Mouse (Mus musculus) adrenal gland, adult (tissue): ENCODE measurements at regions not wholly inside any gene's neighbourhood (a gene's known extent, or its start where the extent isn't known, plus 50 kb on each side); places are given as distances from the start of the nearest gene placed in this dataset.

Source experiments
- DNase-seq, 2 experiments: peaks; one replicate each; pipeline ENCODE4 v3.0.0; 2022 to 2023; ENCODE audit warnings: low spot score in 1 of 2; ENCODE audit not compliant: inconsistent age in 2 of 2

DNA sequence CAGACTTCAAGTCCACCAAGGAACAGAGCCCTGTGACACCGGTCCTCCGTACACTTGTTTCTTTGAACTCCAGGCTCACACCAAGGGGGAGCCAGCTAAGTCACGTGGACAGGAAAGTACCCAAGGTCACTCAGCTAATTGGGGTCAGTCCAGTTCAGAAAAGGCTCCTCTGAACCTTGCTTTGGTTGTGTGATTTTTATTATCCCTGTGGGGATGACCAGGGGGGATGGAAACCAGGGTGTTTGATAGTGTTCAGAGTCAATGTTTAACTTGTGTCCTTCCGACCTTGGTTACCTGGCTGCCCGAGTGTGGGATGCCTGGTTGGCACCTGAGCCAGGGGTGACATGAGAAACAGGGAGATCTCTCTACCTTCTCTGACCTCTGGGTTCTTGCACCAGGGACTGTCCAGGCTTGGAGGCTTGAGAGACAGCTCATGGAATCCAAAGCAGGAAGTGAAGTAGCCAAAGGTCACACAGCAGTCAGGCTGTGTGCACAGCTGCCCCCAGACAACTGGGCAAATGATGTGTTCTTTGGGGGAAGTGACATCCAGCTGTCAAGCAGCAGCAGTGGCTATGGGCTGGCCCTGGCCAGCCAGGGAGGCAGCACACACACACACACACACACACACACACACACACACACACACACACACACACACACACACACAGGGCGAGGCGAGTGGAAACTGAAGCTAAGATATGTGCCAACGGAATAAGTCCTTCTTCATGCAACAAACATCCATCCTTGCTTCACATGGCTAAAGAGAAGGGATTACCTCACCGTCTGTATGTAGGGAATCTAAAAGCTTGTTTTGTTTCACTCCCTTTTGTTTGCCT is 250.5 kb upstream of the Zmiz1 start:
- peak in 1 of 2 experiments; percentile 49 for DNase-seq

DNA sequence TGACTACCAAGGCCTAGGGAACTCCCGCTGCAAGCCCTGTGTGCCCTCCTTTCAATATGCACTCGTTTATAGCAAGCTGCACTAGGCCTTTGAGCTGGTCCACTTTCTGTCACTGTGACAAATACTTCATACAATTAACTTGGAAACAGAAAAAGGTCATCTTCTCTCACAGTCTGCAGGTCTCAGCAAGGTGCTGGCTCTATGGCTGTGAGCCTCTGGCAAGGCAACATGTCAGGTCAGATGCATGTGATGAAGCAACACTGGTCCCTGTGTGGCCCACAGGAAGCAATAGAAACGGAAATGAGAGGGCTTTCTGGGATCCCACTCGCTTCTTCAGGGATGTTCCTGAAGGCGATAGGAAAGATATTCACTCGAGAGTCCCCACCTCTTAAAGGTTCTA is 245.9 kb upstream of the Zmiz1 start:
- no peak for DNase-seq

DNA sequence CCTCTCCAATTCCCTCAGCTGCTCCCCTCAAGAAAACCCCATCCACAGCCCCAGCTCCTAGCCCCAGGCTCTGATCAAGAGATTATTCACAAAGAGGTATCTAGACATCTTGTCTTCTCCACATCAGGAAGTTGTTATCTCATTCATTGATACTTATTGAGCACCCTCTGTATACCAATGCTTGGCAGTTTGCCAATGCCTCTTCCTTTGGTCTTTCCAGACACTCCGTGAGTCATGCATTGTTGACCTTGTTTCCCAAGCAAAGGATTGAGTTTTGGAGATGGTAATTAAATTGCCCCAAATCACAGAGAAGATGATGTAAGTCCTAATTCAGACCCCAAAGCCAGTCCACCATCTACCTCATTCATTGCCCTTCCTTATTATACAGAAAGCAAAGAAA is 235.9 kb upstream of the Zmiz1 start:
- peak; percentile 47 to 83 for DNase-seq

DNA sequence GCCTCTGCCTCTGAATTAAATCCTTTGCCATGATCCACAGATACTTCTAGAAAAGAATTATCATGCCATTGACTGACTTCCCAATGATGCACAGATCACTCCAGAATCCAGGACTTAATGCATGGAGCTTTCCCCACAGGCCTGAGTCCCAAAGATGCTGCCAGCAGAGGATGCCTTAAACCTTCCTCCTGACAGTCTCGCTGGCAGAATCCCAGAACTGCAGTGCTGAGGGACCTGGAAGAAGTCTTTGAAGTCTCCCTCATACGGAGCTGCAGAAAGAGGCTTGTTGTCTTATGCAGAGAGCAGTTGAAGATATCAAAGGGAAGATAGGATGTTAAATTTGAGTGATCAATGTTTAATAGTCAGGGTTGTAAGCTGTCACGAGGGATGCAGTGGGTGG is 233.8 kb upstream of the Zmiz1 start:
- DNase-seq: peak; percentile 26 to 46

DNA sequence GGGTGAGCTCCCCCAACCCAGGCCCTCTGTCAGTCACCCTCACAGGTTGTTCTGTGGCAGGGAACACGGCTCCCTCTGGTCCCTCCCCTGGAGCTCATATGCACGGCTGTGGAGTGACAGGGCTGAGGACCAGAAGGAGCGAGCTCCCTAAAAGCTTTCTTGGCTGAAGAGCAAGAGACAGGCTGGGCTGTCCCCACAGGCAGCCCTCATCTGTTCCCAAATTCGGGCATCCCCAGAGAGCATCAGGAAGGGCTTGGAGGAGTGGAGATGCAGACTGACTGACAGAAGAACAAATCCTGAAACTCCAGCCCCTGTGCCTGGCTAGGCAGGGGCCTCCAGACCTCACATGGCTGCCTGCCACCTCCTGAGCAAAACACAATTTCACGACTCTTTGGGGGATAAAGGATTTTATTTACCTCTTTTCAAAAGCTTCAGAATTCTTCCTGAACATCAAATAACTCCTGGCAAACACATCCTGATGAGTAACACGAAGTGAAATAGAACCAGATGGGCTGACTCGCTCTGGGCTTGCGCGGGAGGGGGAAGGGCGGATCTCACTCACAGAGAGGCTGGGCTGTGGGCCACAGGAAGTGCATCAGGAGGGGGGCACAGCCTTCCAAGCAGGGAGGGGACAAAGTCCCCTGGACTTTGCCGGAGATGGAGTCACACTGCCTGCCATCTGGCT is 232.7 kb upstream of the Zmiz1 start:
- peak; percentile 86 to 89 for DNase-seq

DNA sequence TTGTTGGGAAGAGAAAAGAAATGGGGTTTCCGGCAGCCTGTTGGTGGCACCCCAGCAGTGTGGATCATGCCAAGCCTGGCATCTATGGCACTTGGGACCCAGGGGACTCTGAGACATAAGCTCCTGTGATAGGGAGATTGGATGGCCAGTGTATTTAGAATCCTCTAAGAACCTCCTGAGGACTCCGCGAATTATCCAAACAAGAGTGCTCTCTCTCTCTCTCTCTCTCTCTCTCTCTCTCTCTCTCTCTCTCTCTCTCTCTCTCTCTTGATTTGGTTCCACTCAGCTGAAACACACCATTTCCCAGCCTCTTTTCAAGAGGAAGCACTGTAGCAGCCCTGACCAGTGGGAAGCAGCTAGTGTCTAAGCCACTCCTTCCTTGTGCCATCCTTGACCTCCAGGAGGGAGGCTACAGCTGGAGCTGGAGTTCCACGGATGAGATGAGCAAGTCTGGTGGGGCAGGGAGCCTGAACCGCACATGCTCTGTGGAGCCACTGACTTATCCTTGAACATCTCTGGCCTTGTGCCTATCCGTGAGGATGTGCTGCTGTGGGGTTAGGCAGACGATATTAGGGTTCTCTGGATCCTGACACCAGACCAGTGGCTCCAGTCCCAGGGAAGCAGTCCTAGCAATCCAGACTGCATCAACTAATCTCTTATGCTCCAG is 232.0 kb upstream of the Zmiz1 start:
- DNase-seq: peak; percentile 82 to 86

DNA sequence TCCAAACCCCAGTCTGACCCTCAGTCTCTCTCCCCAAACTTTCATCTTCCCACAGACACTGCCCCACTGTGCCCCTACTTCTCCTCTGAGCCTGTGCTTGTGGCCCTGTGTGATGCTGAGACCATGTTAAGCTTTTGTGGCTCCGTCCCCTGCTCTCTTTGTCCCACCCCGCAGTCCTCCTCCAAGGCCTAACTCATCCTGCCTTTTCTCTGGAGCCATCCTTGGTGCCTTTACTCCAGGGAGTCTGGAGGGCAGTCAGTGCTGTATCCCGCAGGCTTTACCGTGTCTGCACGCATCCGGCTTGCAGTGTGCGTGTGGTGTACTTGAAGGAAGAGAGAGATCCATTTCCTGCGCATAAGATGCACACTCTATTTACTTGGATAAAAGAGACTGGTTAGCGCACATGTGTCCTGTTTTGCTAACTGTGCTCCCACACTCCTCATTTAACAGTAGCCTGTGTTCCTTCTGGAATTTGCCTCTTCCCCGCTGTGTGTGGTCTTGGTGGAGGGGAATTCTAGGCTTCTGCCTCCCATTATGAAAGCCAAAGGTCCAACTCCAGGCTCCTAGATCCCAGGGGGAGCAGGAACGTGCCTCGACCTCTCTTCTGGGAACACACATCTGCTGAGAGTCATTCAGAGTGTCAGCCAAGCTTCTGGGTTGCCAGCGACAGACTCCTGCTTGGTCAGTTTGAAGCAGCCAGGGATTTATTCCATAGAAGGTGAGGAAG is 230.5 kb upstream of the Zmiz1 start:
- DNase-seq: peak in 1 of 2 experiments; percentile 36

DNA sequence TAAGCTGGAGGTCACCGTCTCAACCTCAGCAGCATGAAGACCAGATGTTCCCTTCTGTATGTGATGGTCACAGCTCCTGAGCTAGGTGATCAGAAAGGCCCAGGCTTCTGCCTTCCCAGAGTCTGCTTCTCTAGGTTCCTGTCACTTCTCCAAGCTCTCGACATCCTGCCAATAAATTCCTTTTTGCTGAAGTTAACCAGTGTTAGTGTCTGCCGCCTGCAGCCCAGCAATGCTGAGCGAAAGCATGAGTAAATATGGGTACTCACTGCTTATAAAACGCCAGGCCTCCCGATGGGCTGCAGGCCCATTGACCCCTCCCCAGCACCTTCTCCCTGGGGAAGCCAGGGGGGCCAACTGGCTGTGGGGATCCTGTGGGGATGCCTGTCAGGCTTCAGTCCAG is 229.4 kb upstream of the Zmiz1 start:
- no peak for DNase-seq

DNA sequence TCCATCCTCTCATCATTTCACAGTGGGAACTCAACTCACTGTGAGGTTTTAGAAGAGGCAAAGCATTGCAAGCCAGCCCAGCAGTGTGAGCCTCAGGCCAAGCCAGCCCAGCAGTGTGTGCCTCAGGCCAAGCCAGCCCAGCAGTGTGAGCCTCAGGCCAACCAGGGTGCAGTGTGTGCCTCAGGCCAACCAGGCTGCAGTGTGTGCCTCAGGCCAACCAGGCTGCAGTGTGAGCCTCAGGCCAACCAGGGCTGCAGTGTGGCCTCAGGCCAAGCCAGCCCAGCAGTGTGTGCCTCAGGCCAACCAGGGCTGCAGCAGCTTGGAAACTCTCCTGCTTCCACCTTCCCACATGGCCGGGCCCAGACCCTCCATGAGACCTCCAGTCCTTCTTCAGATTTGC is 227.1 kb upstream of the Zmiz1 start:
- DNase-seq: no peak

DNA sequence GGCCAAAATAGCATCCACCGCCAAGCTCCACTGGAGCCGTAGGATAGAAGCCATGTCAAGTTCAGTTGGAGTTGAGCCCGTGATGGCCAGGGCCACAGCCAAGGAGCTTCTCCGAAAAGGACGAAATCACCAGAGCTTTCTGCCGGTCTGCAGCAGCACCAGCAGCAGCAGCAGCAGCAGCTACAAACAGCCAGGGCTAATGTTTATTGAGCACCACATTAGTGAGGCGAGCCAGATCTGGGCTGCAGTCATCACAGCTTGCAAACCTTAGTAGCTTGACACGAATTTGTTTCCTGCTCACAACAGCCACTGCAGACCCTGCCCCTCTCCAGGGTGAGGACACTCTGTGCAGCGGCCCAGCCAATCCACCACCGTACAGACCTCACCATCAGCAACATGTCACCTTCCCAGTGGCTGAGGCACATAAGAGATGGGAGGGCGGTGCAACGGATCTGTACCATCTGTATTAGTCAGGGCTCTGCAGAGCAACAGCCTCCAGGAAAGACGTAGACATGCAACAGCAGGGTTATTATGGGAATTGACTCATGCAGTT is 222.5 kb upstream of the Zmiz1 start:
- peak in 1 of 2 experiments; percentile 30 for DNase-seq

DNA sequence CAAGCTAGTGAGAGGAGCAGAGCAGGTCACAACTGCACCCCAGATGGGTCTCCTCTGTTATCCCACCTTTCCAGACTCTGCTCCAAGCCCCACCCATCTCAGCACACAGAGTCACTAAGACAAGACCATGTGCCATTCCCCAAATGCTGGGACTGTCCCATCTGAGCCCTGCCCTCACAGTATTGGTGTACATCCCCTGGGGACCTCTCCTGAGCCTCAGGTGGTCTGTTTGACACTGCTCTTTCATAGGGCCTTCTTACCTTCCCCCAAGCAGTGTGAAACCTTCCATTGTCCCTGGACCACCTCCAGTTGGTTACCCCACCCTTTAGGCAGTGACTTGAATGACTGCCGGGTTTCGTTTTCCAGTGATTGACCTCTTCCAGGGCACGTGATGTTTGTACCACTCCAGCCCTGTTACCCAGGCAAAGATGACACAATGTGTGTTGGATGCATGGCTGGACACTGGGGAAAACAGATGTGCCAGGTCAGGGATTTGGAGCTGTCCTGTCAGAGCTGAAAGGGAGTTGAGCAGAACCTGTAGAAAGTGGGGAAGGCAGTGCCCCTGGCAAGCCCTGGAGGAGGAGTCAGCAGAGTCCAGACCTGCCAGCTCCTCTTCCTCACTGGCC is 219.5 kb upstream of the Zmiz1 start:
- DNase-seq: no peak

DNA sequence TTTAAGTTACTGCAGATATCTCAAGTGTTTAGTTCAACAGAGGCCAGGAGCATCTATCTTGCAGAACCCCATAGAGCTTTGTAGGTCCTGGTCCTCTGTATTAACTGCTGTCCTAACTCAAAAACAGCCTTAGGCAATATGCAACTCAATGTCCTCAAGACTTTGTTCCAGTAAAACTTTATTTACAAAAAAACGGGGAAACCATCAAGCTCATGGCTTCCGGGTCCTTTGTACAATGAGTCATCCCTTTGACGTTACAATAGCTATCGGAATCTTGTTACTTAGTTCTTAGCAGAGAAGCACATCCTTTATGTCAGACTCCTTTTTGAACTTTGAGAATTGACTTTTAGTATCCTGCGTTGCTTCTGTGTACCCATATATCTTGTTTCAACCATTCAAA is 216.2 kb upstream of the Zmiz1 start:
- DNase-seq: peak in 1 of 2 experiments; percentile 40

DNA sequence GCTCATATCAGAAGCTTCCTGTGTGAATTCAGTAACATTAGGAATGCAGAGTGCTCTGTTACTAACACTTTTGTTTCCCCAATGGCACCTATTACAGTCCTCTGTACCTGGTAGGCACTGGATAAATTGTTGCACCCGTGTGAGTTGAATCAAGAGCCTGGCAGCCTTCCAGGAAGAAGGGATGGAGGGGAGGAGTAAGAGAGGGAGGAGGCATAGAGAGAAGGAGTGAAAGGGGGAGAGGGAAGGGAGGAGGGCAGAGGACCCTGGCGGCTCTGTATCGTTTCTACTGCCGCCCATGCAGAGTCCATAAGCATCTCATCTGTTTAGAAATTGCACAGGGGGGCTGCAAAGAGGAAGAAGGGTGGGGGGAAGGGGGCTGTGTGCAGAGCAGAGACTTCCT is 215.7 kb upstream of the Zmiz1 start:
- DNase-seq: no peak

DNA sequence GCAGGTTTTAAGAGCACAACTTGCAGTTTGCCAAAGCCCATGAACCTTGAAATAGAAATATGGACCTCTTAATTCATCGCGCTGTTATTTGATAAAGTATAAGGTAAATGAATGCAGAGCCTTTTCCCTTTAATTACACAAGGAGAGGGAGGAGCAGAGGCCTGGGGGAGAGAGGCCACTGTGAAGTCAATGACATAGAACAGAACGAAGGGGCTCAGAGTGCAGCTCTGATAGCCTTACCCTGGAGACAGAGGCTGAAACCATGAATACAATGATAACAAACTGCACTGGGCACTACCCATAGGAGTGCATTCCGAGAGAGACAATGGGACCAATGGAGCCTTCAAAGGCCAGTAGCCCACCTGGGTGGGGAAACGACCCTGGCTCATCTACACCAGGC is 215.3 kb upstream of the Zmiz1 start:
- DNase-seq: no peak

DNA sequence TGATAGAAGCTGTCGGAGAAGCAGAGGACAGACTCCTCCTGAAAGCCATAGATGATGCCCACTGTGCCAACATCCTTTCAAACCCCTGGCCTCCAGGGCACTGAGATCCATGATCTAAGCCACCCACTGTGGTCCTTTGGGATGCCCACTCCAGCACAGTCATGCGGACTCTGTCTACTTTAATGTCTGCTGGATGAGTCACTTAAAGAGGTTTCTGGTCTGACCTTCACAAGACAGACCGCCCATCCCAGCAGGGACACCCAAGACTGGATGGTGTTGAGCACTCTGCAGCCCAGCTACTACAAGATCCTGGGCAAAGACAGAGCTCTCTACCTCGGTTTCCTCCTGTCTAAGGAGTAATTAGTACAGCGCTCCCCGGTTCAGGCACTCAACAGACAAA is 214.1 kb upstream of the Zmiz1 start:
- peak; percentile 51 to 56 for DNase-seq

DNA sequence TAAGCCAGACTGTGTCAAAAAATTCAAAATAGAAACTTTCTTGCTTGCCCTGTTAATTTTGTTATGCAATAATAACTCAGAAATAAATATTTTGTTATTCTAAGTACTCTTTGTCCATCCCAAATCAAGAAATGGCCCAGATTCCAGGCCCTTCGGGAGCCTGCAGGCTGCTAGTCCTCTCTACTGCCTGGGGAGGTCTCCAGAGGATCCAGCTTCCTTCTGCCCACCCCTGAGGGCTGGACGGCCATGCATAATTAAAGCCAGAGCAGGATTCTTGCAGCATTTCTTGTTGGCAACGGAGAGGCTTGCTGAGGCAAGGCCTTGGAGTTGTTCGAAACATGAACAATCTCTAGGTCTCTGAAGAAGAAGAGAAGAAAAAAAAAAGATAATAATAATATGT is 213.3 kb upstream of the Zmiz1 start:
- no peak for DNase-seq

DNA sequence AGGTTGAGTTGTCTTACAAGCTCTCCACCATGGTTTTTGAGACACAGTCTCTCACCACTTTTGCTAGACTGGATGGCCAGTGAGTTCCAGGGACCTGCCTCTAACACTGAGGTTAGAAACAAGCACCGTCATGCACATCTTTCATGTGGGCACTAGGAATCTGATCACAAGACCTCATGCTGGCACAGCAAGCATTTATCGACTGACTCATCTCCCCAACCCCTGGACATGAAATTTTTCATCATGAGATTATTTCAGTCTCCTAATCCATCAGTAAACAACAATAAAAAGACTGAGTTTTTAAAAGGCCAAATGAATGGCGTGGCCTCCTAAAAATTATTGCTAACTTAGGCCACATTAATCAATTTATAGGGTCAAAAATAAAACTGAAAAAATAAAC is 210.0 kb upstream of the Zmiz1 start:
- peak in 1 of 2 experiments; percentile 34 for DNase-seq

DNA sequence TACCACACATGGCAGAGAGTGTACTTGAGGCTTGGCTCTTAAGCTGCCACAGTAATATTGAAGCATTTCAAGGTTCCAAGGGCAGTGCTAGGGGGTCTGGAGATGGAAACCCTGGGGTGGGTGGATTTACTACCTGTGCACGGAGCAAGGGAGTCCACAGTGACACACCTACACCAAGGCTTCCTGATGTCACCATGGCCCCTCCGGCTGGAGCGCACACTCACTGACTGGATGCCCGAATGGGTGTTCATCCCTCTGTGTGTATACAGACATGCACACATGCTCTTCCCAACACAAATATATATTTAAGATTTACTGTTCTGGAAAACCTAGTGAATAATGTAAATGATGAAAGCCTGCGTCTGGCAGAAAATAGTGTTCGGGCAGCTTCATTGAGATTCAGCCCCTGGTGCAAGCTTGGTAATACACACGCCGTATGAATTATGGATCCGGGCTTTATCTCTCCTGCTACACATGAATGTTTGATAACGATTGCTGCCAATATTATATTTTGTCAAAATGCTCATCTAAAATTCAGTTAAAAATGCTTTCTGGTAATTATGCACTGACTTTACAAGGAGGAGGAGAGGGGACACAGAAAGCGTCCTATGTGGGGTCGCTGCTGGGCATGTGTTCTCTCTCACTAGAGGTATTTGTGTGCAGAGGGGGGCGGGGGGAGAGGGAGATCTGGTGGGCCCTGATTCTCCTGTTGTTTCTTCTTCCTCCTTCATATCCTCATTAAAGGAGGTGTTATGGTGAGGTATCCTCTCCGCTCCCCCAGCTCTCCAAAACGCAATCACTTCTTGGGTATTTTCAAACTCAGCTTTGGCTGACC is 205.8 kb upstream of the Zmiz1 start:
- DNase-seq: no peak

DNA sequence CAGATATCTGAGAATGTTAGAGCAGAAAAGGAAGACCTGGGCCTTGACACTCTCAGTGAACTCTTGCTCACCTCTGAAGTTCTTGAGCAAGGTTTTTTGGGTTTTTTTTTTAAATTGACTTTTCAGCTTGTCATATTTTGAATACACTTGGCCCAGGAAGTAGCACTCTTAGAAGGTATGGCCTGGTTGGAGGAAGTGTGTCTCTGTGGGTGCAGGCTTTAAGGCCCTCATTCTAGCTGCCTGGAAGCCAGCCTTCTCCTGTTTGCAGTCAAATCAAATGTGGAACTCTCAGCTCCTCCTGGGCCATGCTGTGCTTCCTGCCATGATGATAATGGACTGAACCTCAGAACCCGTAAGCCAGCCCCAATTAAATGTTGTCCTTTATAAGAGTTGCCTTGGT is 195.9 kb upstream of the Zmiz1 start:
- DNase-seq: no peak

DNA sequence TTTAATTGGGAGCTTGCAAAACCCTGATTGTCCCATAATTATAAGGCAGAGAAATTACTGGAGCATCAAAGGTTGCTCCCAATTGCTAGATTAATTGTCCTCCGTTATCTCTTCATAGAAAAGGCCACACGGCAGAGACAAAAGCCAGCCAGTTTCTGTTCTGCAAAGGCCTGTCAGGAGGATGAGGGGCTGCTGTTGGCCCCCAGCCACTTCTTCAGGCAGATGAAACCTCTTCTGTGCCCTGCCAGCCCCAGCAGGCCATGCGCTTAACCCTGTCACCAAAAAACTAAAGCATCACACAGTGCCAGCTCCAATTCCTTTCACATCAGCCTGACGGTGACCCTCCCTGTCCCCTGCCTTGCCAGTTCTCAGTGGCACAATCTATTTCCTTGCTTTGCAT is 192.1 kb upstream of the Zmiz1 start:
- DNase-seq: peak; percentile 22 to 40
